Mouse (Mus musculus) myocyte (in vitro differentiated cells): Measurements from ENCODE around the gene Trappc3l. TPM values are rescaled to one million over a fixed set of nuclear protein-coding genes. Genes with fewer than 3 reads are reported as not detected.

ENCODE experiments used
- H3K27me3 ChIP-seq: one replicate; pipeline ENCODE4 v1.6.1; 2011; ENCODE audit not compliant: control insufficient read depth, insufficient read depth, insufficient read length
- H3K36me3 ChIP-seq: one replicate; pipeline ENCODE4 v1.6.1; 2011; ENCODE audit not compliant: control insufficient read depth, insufficient read depth
- H3K4me2 ChIP-seq: one replicate; pipeline ENCODE4 v1.6.1; 2011; ENCODE audit warnings: low read depth, control low read depth
- H3K4me3 ChIP-seq: one replicate; pipeline ENCODE4 v1.5.1; 2011; ENCODE audit warnings: mild to moderate bottlenecking, control low read depth, moderate library complexity
- H3K79me2 ChIP-seq: one replicate; pipeline ENCODE4 v1.6.1; 2011; ENCODE audit not compliant: control insufficient read depth, insufficient read depth
- H3ac ChIP-seq: one replicate; pipeline ENCODE4 v1.6.1; 2011; ENCODE audit not compliant: control insufficient read depth, insufficient read length
- CEBPB ChIP-seq: IDR thresholded peaks from 2 replicates; pipeline ENCODE4 v1.6.1; 2011; ENCODE audit warnings: mild to moderate bottlenecking, moderate library complexity; ENCODE audit not compliant: poor library complexity, insufficient read depth, severe bottlenecking
- E2F4 ChIP-seq: IDR thresholded peaks from one replicate; pipeline ENCODE4 v1.6.1; 2011; ENCODE audit warnings: mild to moderate bottlenecking, control low read depth, moderate library complexity; ENCODE audit not compliant: insufficient read depth
- MAX ChIP-seq: IDR thresholded peaks from one replicate; pipeline ENCODE4 v1.6.1; 2011; ENCODE audit warnings: low read depth, mild to moderate bottlenecking, control low read depth
- MYOD1 ChIP-seq, 3 experiments: IDR thresholded peaks; one replicate each; pipeline ENCODE4 v1.6.1; 2011; ENCODE audit warnings: control low read depth in 2 of 3, low read depth in 2 of 3, mild to moderate bottlenecking in 2 of 3, moderate library complexity in 1 of 3; ENCODE audit not compliant: insufficient read length in 2 of 3, control insufficient read depth in 1 of 3
- MYOG ChIP-seq, 3 experiments: IDR thresholded peaks; one replicate each; pipeline ENCODE4 v1.6.1; 2011; ENCODE audit warnings: control low read depth in 2 of 3, low read depth in 2 of 3, mild to moderate bottlenecking in 2 of 3; ENCODE audit not compliant: insufficient read length in 2 of 3, control insufficient read depth in 1 of 3, insufficient read depth in 1 of 3
- POLR2A ChIP-seq: IDR thresholded peaks from one replicate; pipeline ENCODE4 v1.6.1; 2011; ENCODE audit warnings: low read depth, mild to moderate bottlenecking, control low read depth, moderate library complexity; ENCODE audit not compliant: insufficient read length
- POLR2AphosphoS2 ChIP-seq: IDR thresholded peaks from one replicate; pipeline ENCODE4 v1.6.1; 2011; ENCODE audit warnings: low read depth, control low read depth; ENCODE audit not compliant: insufficient read length
- REST ChIP-seq: IDR thresholded peaks from one replicate; pipeline ENCODE4 v1.6.1; 2011; ENCODE audit warnings: mild to moderate bottlenecking, control low read depth, moderate library complexity; ENCODE audit not compliant: insufficient read depth, insufficient read length
- SRF ChIP-seq: IDR thresholded peaks from one replicate; pipeline ENCODE4 v1.6.1; 2011; ENCODE audit warnings: low read depth; ENCODE audit not compliant: control insufficient read depth, insufficient read length
- TCF12 ChIP-seq: IDR thresholded peaks from one replicate; pipeline ENCODE4 v1.6.1; 2011; ENCODE audit warnings: mild to moderate bottlenecking, control low read depth; ENCODE audit not compliant: poor library complexity, insufficient read depth, severe bottlenecking
- TCF3 ChIP-seq: IDR thresholded peaks from one replicate; pipeline ENCODE4 v1.6.1; 2011; ENCODE audit warnings: low read depth, control low read depth; ENCODE audit not compliant: insufficient read length
- USF1 ChIP-seq: IDR thresholded peaks from one replicate; pipeline ENCODE4 v1.6.1; 2011; ENCODE audit warnings: low read depth, mild to moderate bottlenecking, control low read depth, moderate library complexity
- polyA plus RNA-seq: library from polyadenylated mRNA; unstranded; fragments of >200 nt; fragmentation: generic; extraction: Trizol; gene quantifications from one replicate; pipeline ENCODE4 v1.2.1, GENCODE M21; 2012; ENCODE audit warnings: missing spikeins

The Trappc3l gene
- polyA plus RNA-seq, 1 experiment = not detected

DNA sequence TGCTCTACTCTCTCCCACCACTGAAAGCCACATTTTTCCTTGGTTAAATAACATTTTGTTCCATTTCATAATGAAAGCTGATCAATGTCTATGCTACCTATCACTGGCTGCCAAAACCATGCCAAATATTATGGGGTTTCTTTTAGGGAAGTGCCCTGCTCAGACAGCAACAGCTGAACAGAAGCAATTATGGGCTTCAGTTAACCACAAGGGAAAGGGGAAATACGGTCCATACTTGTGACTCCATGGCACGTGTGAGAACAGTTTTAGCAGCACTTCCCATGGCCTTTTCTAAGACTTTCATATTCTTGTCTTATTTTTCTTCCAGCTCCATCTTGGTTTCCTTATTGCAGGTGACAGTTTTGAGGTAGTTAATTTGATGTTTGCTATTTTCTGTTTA, 94.0 kb downstream of the Trappc3l start:
- TF ChIP-seq MYOD1 (IDR thresholded peaks at IDR 0.05; ENCODE audit: control insufficient read depth in 1 of 3, insufficient read length in 2 of 3, low read depth in 2 of 3) = peak in 1 of 3 experiments; percentile 9
- TF ChIP-seq USF1 = no peak
- TF ChIP-seq E2F4 = no peak
- no peak for TF ChIP-seq REST
- peak in 1 of 3 experiments; percentile 48 for TF ChIP-seq MYOG (IDR thresholded peaks at IDR 0.05; ENCODE audit: control insufficient read depth in 1 of 3, insufficient read depth in 1 of 3, insufficient read length in 2 of 3, low read depth in 2 of 3)
- no peak for TF ChIP-seq TCF3

DNA sequence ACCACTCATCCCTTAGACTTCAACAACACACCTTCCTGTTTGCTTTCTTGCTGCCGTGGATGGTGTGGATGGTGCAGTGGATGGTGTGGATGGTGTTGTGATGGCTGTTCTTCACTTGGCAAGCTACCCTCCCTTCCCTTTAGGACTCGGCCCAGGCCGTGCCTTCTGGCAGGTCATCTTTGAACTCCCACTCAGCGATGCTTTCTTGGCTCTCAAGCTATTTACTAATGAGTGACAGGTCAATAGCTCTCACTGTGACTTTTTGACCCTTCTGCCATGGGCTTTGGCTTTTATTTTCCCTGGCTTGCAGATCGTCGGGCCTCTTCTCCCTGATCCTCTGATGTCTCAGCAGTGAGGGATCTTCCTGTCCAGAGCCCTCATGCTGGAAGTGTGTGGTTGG, 99.0 kb downstream of the Trappc3l start:
- Histone ChIP-seq H3K36me3 (no peaks in the 10 kb centered on the region), H3ac (no peak overlapping the region), H3K27me3 (no peaks in the 10 kb centered on the region), H3K4me3 (no peak overlapping the region), H3K4me2 (no peak overlapping the region), H3K79me2 (no peaks in the 10 kb centered on the region)
- TF ChIP-seq POLR2A = no peak
- no peak for TF ChIP-seq USF1
- no peak for TF ChIP-seq E2F4
- TF ChIP-seq SRF = no peak
- TF ChIP-seq MAX = no peak
- TF ChIP-seq TCF12 = no peak
- no peak for TF ChIP-seq MYOD1 (IDR thresholded peaks at IDR 0.05; ENCODE audit: control insufficient read depth in 1 of 3, insufficient read length in 2 of 3, low read depth in 2 of 3)
- TF ChIP-seq MYOG (IDR thresholded peaks at IDR 0.05; ENCODE audit: control insufficient read depth in 1 of 3, insufficient read depth in 1 of 3, insufficient read length in 2 of 3, low read depth in 2 of 3) = no peak
- TF ChIP-seq REST = no peak
- TF ChIP-seq TCF3 = no peak
- TF ChIP-seq POLR2AphosphoS2 = no peak
- TF ChIP-seq CEBPB = no peak

More for the DNA sequence above, 94.0 kb downstream of the Trappc3l start:
- Histone ChIP-seq H3K36me3 (no peaks in the 10 kb centered on the region), H3K79me2 (no peaks in the 10 kb centered on the region), H3K27me3 (no peaks in the 10 kb centered on the region), H3K4me3 (no peak overlapping the region), H3K4me2 (no peak overlapping the region), H3ac (no peak overlapping the region)

DNA sequence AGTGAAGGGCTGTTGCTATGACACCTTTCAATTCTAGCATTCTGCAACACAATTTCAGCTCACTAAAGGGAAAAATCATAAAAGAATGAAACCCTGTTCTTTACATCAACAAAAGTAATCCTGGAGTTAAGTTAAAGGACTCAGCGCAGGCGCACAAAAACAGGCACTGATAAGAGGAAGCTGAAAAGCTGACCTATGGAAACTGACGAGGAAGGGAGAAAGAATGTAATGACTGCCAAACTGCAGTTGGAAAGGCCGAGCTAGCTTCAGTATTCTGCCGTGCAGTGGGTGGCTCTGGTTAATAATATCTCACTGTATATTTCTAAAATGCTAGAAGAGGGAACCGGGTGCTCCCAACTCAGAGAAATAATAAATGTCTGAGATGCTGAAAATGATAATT, 100.6 kb downstream of the Trappc3l start:
- H3ac ChIP-seq = no peak overlapping the region
- H3K4me3 ChIP-seq = no peak overlapping the region
- no peaks in the 10 kb centered on the region for H3K27me3 ChIP-seq
- H3K36me3 ChIP-seq = no peaks in the 10 kb centered on the region
- TF ChIP-seq E2F4 (no peak), MYOG (IDR thresholded peaks at IDR 0.05; ENCODE audit: control insufficient read depth in 1 of 3, insufficient read depth in 1 of 3, insufficient read length in 2 of 3, low read depth in 2 of 3) (no peak), POLR2AphosphoS2 (no peak), CEBPB (no peak), MAX (no peak), USF1 (no peak), POLR2A (no peak), TCF3 (no peak), SRF (no peak), MYOD1 (IDR thresholded peaks at IDR 0.05; ENCODE audit: control insufficient read depth in 1 of 3, insufficient read length in 2 of 3, low read depth in 2 of 3) (no peak), TCF12 (no peak), REST (no peak)
- no peaks in the 10 kb centered on the region for H3K79me2 ChIP-seq
- no peak overlapping the region for H3K4me2 ChIP-seq

DNA sequence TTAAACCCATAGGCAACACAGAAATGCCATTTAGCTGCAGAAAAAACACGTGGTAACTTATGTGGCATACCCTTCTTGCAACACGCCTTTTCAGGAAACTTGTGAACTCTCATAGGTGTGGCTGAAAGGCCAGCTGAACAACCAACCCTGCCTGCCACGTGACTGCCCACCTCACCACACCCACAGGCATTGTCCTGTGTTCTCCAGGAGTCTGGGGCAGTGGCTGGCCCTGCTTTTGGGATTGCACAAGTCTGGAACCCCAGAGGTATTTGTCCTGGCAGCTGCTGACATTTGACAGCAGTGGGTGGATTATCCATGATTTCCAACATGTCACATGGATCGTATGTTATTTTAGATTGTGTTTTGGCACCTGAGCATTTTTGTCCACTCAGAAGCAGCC, 102.4 kb downstream of the Trappc3l start:
- Histone ChIP-seq H3K36me3 (no peaks in the 10 kb centered on the region), H3K79me2 (no peaks in the 10 kb centered on the region), H3ac (no peak overlapping the region), H3K4me2 (no peak overlapping the region), H3K4me3 (no peak overlapping the region), H3K27me3 (no peaks in the 10 kb centered on the region)
- peak in 1 of 3 experiments; percentile 17 for TF ChIP-seq MYOD1 (IDR thresholded peaks at IDR 0.05; ENCODE audit: control insufficient read depth in 1 of 3, insufficient read length in 2 of 3, low read depth in 2 of 3)
- no peak for TF ChIP-seq POLR2AphosphoS2
- TF ChIP-seq CEBPB = peak; percentile 46; the same call in 1 of the 2 replicates
- TF ChIP-seq MYOG (IDR thresholded peaks at IDR 0.05; ENCODE audit: control insufficient read depth in 1 of 3, insufficient read depth in 1 of 3, insufficient read length in 2 of 3, low read depth in 2 of 3) = peak in 1 of 3 experiments; percentile 77
- TF ChIP-seq SRF = no peak
- TF ChIP-seq USF1 = peak; percentile 42

DNA sequence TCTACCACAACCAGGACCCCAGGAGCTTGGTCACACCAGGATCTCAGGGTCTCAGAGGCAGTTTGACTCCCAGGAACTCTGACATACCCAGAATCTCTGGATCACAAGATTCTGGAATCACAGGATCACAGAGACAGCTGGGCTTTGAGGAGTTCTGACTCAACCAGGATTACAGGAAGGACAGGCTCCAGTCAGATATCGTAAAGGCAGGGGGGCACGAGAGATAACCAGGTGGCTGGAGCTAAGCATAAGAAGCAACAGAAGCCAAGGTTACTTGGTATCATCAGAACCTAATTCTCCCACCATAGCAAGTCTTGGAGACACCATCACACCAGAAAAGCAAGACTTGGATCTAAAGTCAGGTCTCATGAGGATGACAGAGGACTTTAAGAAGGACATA, 104.3 kb downstream of the Trappc3l start:
- TF ChIP-seq USF1 = no peak
- TF ChIP-seq SRF = no peak
- TF ChIP-seq MAX = no peak
- no peak for TF ChIP-seq POLR2AphosphoS2
- TF ChIP-seq TCF3 = no peak
- no peak for TF ChIP-seq MYOD1 (IDR thresholded peaks at IDR 0.05; ENCODE audit: control insufficient read depth in 1 of 3, insufficient read length in 2 of 3, low read depth in 2 of 3)
- TF ChIP-seq POLR2A = no peak
- TF ChIP-seq E2F4 = no peak
- no peak for TF ChIP-seq CEBPB
- no peak for TF ChIP-seq REST
- no peak for TF ChIP-seq MYOG (IDR thresholded peaks at IDR 0.05; ENCODE audit: control insufficient read depth in 1 of 3, insufficient read depth in 1 of 3, insufficient read length in 2 of 3, low read depth in 2 of 3)
- TF ChIP-seq TCF12 = no peak

More for the DNA sequence above, 104.3 kb downstream of the Trappc3l start:
- Histone ChIP-seq H3ac (no peak overlapping the region), H3K27me3 (no peaks in the 10 kb centered on the region), H3K4me2 (no peak overlapping the region), H3K4me3 (no peak overlapping the region), H3K79me2 (no peaks in the 10 kb centered on the region), H3K36me3 (no peaks in the 10 kb centered on the region)
